Mouse (Mus musculus) adrenal gland, adult 18-20 months (tissue): ENCODE data around the gene Hdac1. TPM values are rescaled to one million over a fixed set of nuclear protein-coding genes. Genes with fewer than 3 reads are reported as not detected.

Source experiments
- DNase-seq, 2 experiments: peaks; one replicate each; pipeline ENCODE4 v3.0.0; 2021 to 2022; ENCODE audit warnings: low spot score in 2 of 2
- microRNA-seq, 2 experiments: library from miRNA; unstranded; fragments of <30 nt; microRNA quantifications; one replicate each; pipeline ENCODE4 v1.2.0; 2021; ENCODE audit warnings: borderline number of aligned reads in 2 of 2
- total RNA-seq, 2 experiments: library from RNA; stranded (reverse); gene quantifications; 1 replicate in 1 of 2; 2 replicates in 1 of 2; pipeline ENCODE4 v1.2.3; 2021

Gene Hdac1
- total RNA-seq, 2 experiments from 2014 or later: 38.9 to 48.2 TPM

DNA sequence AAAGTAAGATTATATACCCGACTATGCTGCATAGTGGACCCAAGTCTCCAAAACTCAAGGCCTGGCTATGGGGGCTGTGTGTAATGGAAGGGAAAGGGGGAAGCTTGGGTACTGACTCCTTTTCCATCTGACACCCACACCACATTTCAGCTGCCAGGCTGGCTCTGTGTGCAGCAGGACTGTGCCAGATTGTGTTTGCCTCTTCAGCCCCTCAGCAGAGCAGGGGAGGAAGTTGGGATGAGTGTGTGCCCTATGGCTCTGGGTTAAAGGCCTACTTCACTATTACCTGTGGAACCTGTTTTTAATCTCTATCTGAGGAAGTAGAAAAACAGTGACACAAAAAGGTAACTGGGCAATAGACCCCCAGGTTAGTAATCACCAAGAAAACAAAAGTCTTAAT, 61.4 kb downstream of the Hdac1 start:
- no peak for DNase-seq

DNA sequence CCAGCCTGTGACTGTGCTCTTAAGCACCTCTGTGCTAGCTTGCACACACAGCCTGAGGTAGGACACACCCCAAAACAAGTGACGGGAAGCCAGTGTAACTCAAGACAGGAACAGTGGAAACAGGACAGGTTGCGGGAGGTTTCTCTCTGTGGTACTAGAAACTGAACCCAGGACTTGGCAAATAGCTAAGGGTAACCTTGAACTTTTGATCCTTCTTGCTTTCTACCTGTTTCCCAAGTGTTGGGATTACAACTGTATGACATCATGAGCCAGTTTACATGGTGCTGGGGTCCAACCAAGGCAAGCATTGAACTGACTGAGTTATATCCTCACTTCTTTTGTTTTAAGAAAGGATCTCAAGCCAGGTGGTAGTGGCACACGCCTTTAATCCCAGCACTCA, 62.6 kb downstream of the Hdac1 start:
- DNase-seq: no peak

- no peak for DNase-seq
Observed at GRCm38 (mm10) chr4:129476047-129476446, 66.5 kb downstream of the Hdac1 start.

Small RNA genes within 50 kb of the gene (microRNA-seq; reads per million reads assigned to microRNA genes)
- 0 reads per million in 2 experiments for gene Mir8119

Other genes starting within 250 kb of the Hdac1 start
- gene Rbbp4, start 207.3 kb downstream of the Hdac1 start, total RNA-seq: 100 to 1,000 TPM; 128 to 132 TPM
- 10 to 100 TPM; 49.4 to 52.4 TPM for gene Zbtb8os, start 207.0 kb downstream of the Hdac1 start, total RNA-seq
- gene Zbtb8a, start 164.6 kb downstream of the Hdac1 start, total RNA-seq: 1 to 10 TPM; 2.7 to 3.7 TPM
- gene Zbtb8b, start 101.9 kb downstream of the Hdac1 start, total RNA-seq: under 1 TPM; 0.13 to 0.45 TPM
- 10 to 100 TPM; 56.8 to 71.5 TPM for gene Bsdc1, start 81.1 kb downstream of the Hdac1 start, total RNA-seq
- not detected for gene Tssk3, start 51.7 kb downstream of the Hdac1 start, total RNA-seq
- not detected for gene Fam229a, start 51.5 kb downstream of the Hdac1 start, total RNA-seq
- 10 to 100 TPM; 29.3 to 30.4 TPM for gene Marcksl1, start 29.1 kb downstream of the Hdac1 start, total RNA-seq
- gene Lck, start 30.9 kb upstream of the Hdac1 start, total RNA-seq: 1 to 10 TPM; 1.8 to 2.3 TPM
- gene Fam167b, start 35.8 kb upstream of the Hdac1 start, total RNA-seq: 10 to 100 TPM; 28.2 to 31.4 TPM
- 100 to 1,000 TPM; 174 to 175 TPM for gene Eif3i, start 57.9 kb upstream of the Hdac1 start, total RNA-seq
- 100 to 1,000 TPM in 1 of 2 experiments, 10 to 100 TPM in 1; 84.9 to 105 TPM for gene Tmem234, start 58.0 kb upstream of the Hdac1 start, total RNA-seq
- gene Dcdc2b, start 71.5 kb upstream of the Hdac1 start, total RNA-seq: 1 to 10 TPM; 1.5 to 1.7 TPM
- gene Iqcc, start 76.4 kb upstream of the Hdac1 start, total RNA-seq: 10 to 100 TPM; 27.0 to 28.6 TPM
- gene Ccdc28b, start 81.2 kb upstream of the Hdac1 start, total RNA-seq: 10 to 100 TPM; 29.6 to 35.8 TPM
- gene Txlna, start 98.4 kb upstream of the Hdac1 start, total RNA-seq: 10 to 100 TPM; 63.5 to 69.2 TPM
- gene Kpna6, start 130.1 kb upstream of the Hdac1 start, total RNA-seq: 10 to 100 TPM; 92.4 to 96.3 TPM
- 10 to 100 TPM; 11.7 to 13.0 TPM for gene Tmem39b, start 154.1 kb upstream of the Hdac1 start, total RNA-seq
- 10 to 100 TPM; 53.5 to 72.4 TPM for gene Khdrbs1, start 199.6 kb upstream of the Hdac1 start, total RNA-seq